Mouse (Mus musculus): ENCODE measurements at regions not wholly inside any gene's neighbourhood (a gene's known extent, or its start where the extent isn't known, plus 50 kb on each side); places are given as distances from the start of the nearest gene placed in this dataset.

- no peak for ATAC-seq
These were observed 146.1 kb downstream of the Rybp start for GRCm38 (mm10) chr6:100141225-100141624.

DNA sequence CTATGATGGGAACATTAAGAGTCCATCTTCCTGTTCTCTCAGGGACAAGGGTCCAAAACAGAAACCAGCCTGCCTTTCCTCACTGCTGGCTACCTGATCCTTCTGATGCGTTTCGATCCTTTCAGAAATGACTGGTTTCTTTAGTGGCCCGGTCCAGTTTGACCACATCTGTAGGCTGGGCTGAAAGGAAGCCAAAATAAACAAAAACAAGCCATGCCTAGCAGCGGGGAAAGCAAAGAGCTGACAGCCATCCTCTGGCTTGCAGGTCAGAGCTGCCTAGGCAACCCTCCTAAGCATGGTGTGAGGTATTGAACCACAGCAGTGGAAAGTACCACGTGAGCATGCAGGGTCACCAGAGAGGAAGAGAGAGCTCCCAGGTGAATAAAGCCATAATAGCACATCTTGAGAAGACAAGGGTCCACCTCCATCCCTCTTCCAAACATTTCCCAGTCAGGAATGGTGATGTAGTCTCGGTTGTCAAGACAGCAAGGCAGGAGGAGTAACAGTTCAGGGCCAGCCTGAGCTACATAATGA is 146.6 kb downstream of the Rybp start:
- no peak for ATAC-seq

DNA sequence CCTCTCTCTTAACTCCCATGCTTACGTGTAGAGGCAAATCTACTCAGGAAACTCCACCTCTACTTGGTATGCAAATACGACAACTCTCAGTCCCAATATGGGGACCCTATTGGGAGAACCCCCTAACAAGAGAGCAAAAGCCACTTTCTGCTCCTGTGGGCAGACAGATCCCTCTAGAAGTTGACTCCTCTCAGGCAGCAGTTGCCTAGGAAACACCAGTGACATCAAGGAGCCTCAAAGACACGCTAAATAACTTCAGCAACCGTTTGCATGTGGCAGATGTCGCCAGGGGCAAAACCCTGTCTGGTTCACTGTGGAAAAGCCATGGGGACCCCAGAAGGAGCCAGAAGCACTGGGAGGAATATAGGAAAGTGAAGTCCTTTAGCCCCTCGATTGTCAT is 147.5 kb downstream of the Rybp start:
- ATAC-seq = no peak

GRCm38 (mm10) chr6:100138659-100139058 is 148.6 kb downstream of the Rybp start:
- ATAC-seq = no peak

GRCm38 (mm10) chr6:100135177-100135576 is 152.1 kb downstream of the Rybp start:
- no peak for ATAC-seq

- ATAC-seq = no peak
These were observed 153.3 kb downstream of the Rybp start for GRCm38 (mm10) chr6:100133970-100134369.

GRCm38 (mm10) chr6:100132916-100133600 is 154.2 kb downstream of the Rybp start:
- no peak for ATAC-seq

GRCm38 (mm10) chr6:100127221-100128143 is 159.8 kb downstream of the Rybp start:
- no peak for ATAC-seq

GRCm38 (mm10) chr6:100126736-100127135 is 160.5 kb downstream of the Rybp start:
- no peak for ATAC-seq

- ATAC-seq = no peak
These were observed 161.0 kb downstream of the Rybp start for GRCm38 (mm10) chr6:100126326-100126725.

- ATAC-seq = no peak
These were observed 166.0 kb downstream of the Rybp start for GRCm38 (mm10) chr6:100121240-100121639.

DNA sequence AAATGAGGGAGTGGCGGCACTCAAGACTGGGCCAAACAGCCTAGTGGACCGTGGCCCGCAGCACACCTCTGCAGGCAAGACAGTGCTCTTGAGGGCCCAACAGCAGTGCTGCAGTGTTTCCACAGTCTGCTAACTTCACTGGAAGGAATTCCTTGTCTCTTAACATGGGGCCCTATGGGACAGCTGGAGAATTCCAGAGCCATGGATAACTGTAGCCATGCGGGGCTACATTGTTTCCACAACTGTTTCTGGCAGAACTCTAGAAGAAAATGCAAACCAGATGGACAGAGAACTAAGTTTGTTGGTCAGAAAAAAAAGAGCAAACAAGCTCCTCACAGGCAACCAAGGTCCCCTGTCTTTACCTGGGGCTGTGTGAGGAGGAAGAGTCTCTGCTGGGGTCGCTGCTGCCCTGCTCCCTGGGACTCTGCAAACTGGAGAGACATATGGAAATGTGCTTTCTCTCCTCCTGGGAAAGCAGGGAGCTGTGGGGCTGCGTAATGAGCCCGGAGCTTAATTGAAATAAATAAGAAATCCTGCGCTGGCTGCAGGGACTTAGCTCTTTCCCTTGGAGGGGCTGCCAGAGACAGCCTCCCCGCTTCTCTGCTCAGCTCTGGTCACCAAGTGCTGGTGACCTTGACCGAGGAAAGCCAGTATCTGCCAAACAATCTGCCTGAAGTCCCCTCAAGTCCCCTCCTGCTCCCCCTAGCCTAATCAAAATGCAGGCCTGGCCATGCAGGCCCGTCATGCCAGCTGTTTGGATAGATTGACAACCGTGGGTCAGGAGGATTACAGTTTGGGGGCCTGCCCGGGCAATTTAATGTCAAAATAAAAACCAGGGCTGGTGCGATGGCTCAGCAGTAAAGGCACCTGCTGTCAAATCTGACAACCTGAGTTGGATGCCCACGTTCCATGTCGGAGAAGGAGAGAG is 167.0 kb downstream of the Rybp start:
- ATAC-seq = no peak

DNA sequence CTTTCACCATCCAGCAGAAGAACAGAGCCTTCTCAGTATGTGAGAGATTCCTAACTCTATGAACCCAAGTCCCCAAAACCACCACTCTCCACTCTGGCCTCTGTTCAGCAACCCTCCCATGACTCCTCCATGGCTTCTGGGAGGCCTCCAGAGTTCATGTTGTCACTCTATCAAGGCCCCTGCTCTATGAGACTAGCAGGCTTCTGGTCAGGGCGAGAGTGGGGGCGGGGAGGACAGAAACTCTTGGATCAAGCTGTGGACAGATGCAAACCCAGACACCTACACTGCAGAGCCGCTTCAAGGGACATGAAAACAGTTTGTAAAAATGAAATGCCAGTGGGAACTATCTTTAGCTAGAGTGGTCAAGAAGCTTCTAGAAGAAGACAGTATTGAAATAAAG is 170.2 kb downstream of the Rybp start:
- no peak for ATAC-seq

GRCm38 (mm10) chr6:100113393-100114137 is 173.7 kb downstream of the Rybp start:
- no peak for ATAC-seq

DNA sequence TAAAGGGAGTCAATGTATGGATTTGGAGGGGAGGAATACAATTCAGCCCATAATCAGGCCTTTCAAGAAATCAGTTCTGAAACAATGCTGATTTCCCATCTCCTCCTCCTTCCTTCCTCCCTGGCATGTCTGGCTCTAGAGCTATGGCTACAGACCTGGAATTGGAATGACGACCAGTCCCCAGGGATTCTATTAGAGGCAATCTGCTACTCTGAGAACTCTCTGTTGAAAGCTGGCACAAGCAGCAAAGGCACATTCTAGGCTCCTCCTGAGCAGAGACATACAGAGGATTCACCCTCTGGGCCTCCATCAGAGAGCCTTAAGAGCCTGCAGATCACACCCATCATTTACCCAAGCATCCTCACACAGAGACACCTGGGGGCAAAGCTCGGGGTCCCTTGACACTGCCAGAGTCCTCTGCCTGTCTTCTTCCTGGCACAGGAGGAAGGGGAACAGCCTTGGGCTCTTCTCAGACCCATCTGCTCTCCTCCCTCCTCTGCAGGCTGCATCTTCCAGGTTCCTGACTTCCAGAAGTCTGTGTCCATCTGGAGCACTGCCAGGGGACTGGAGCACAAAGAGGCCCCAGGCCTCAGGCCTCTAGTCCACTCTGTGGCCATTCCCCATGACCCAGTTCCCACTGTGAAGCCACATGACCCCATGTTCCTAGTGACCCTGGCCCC is 176.2 kb downstream of the Rybp start:
- no peak for ATAC-seq

GRCm38 (mm10) chr6:100109979-100110378 is 177.3 kb downstream of the Rybp start:
- no peak for ATAC-seq

DNA sequence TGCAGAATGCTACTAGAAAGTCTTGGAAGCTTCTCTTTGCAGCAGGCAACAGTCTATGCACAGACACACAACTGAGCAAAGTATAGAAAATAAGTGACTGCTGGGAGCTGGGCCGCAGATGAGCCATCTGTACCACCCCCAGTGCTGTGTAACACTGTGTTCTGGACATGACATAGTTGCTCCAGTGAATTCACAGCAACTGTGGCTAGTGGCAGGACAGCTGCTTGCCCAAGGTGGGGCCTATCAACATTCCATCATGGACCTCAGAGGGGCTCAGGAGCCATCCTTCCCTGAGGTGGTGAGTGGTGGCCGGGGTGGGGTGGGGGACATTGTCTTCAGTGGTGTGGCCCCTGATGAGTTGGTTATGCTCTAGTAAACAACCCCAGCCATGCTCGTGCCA is 177.9 kb downstream of the Rybp start:
- ATAC-seq = no peak

- ATAC-seq = no peak
These were observed 179.8 kb downstream of the Rybp start for GRCm38 (mm10) chr6:100107508-100107907.

- ATAC-seq = no peak
These were observed 180.2 kb downstream of the Rybp start for GRCm38 (mm10) chr6:100107066-100107465.

DNA sequence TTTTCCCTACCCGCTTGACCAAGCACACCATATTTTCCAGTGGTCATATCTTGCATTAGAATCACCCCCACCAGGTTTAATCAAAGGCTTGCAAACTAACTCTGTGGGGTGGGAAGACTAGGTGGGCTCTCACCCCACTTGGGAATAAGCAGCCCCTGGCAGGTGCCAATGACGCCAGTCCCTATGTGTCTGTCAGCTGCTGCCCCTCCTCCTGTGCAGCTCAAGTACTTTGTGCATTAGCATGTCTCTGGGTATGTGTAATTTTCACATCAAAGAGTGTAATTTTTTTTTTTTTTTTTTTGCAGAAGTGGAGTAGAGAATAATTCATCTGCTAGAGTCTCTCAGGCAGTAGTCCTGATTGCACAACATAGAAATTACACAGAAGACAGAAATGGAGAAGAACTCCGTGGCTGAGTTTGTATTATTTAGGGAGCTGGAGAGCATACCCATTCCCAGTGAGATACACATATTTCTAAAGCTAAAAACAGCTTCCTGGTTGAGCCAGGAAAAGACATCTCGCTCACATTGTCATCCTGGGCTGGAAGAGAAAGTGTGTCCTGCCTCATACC is 186.6 kb downstream of the Rybp start:
- no peak for ATAC-seq

Data from CD4-positive, CD25-positive, alpha-beta regulatory T cell, adult 4 months (primary cell).